Mouse (Mus musculus) lung, embryonic 14.5 days (tissue): ENCODE measurements around the gene Coq2. TPM values are rescaled to one million over a fixed set of nuclear protein-coding genes. Genes with fewer than 3 reads are reported as not detected.

Source experiments
- ATAC-seq: fragments of 200-750 bp; cut with Nextera tagmentation; 2 replicates; pipeline ENCODE4 v1.8.0; 2017; ENCODE audit warnings: mild to moderate bottlenecking, moderate TSS enrichment, moderate library complexity; ENCODE audit not compliant: insufficient read depth
- DNase-seq: peaks from one replicate; pipeline ENCODE4 v3.0.0-alpha.2; 2015
- H3K27ac ChIP-seq: fragments of 300-500 bp; sonication (generic); 2 replicates; pipeline ENCODE4 v1.5.1; 2014; ENCODE audit warnings: low read depth, mild to moderate bottlenecking, moderate library complexity
- H3K27me3 ChIP-seq: fragments of 300-500 bp; sonication (generic); 2 replicates; pipeline ENCODE4 v1.6.1; 2014; ENCODE audit warnings: low read length, control low read depth; ENCODE audit not compliant: insufficient read depth
- H3K36me3 ChIP-seq: fragments of 300-500 bp; sonication (generic); 2 replicates; pipeline ENCODE4 v1.6.1; 2014; ENCODE audit warnings: control low read depth; ENCODE audit not compliant: insufficient read depth
- H3K4me1 ChIP-seq: fragments of 300-500 bp; sonication (generic); 2 replicates; pipeline ENCODE4 v1.6.1; 2014; ENCODE audit warnings: antibody characterized with exemption, control low read depth; ENCODE audit not compliant: insufficient read depth
- H3K4me2 ChIP-seq: fragments of 300-500 bp; sonication (generic); 2 replicates; pipeline ENCODE4 v1.6.1; 2014; ENCODE audit warnings: mild to moderate bottlenecking
- H3K4me3 ChIP-seq: fragments of 300-500 bp; sonication (generic); 2 replicates; pipeline ENCODE4 v1.5.1; 2014; ENCODE audit warnings: low read depth, low read length
- H3K9ac ChIP-seq: fragments of 300-500 bp; sonication (generic); 2 replicates; pipeline ENCODE4 v1.6.1; 2014
- H3K9me3 ChIP-seq: fragments of 300-500 bp; sonication (generic); 2 replicates; pipeline ENCODE4 v1.6.1; 2016; ENCODE audit warnings: low read depth, low read length, control low read depth
- CTCF ChIP-seq: IDR thresholded peaks from 2 replicates; pipeline ENCODE4 v1.5.1; 2016; ENCODE audit warnings: antibody characterized with exemption, low read depth
- WGBS: fragments of 180-500 bp; shearing (Covaris S2); extraction: QIAGEN DNeasy Blood & Tissue Kit; methylation state at CpG from one replicate; pipeline ENCODE4 v1.1.7; 2014; 5-methylcytosine and 5-hydroxymethylcytosine counted together
- polyA plus RNA-seq: library from polyadenylated mRNA; unstranded; fragments of >200 nt; fragmentation: Nextera tagmentation; extraction: Ambion mirVana; gene quantifications from 2 replicates; pipeline ENCODE4 v1.2.1, GENCODE M21; 2014

Coq2 gene
- polyA plus RNA-seq, 1 experiment from 2014 or later: 70.9 TPM

DNA sequence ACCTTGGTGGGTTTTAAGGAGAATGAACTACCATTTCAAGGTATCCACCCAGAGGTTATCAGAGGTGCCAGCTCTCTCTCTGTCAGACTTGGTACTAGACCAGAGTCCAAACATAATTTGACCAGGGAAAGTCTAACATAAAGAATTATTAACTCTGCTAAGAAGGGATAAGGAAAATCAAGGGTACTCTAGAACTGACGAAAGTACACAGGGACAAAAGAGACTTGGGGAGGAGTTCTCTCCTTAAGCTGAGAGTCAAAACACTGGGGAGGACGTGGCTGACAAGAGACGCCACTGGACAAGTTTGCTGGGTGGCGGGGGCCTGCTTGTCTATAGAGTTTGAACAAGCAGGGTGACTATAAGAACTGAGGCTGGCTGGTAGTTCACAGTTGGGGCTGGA lies 28.4 kb downstream of the Coq2 start:
- Histone ChIP-seq H3K27me3 (no peaks in the 10 kb centered on the region), H3K27ac (no peak overlapping the region), H3K4me3 (no peak overlapping the region), H3K9ac (no peak overlapping the region), H3K4me1 (peaks cover 9% of the 10 kb centered on the region; the same call in 1 of the 2 replicates), H3K4me2 (no peak overlapping the region), H3K36me3 (no peaks in the 10 kb centered on the region), H3K9me3 (no peaks in the 10 kb centered on the region)
- 72% methylated on average over 4 of the region's 4 CpGs for WGBS
- DNase-seq (no peak), ATAC-seq (no peak)
- TF ChIP-seq CTCF: no peak

DNA sequence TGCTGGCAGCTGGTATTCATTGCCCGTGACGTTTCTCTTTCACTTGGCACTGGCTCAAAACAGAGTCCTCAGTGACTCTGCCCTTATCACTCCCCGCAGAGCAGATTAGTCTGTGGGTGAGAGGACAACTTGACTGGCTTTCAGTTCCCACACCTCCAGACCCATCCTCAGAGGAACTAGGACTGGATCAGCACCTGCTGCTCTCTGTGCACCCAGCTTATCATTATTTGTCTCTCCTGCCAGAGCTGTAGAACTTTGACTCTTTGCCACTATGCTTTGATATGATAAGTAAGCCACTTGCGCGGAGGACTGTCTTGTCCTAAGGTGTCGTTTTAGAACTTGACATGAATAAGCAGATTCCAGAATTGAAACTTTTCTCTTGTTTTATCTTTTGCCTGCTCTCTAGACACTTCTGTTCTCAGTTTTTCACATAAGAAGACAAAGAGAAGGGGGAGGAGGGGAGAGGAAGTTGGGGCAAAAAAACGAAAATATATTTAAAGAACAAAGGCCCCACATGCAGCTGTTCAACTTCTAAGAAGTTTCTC lies 30.9 kb downstream of the Coq2 start:
- TF ChIP-seq CTCF: no peak
- Histone ChIP-seq H3K27ac (peak overlapping the region; percentile 32; the same call in 1 of the 2 replicates), H3K4me3 (no peak overlapping the region), H3K27me3 (no peaks in the 10 kb centered on the region), H3K4me2 (no peak overlapping the region), H3K9me3 (no peaks in the 10 kb centered on the region), H3K4me1 (peaks cover 9% of the 10 kb centered on the region; the same call in 1 of the 2 replicates), H3K36me3 (no peaks in the 10 kb centered on the region), H3K9ac (no peak overlapping the region)
- peak; percentile 35 for DNase-seq
- ATAC-seq: peak; percentile 50; the same call in 1 of the 2 replicates
- 32% methylated on average over 7 of the region's 7 CpGs for WGBS

DNA sequence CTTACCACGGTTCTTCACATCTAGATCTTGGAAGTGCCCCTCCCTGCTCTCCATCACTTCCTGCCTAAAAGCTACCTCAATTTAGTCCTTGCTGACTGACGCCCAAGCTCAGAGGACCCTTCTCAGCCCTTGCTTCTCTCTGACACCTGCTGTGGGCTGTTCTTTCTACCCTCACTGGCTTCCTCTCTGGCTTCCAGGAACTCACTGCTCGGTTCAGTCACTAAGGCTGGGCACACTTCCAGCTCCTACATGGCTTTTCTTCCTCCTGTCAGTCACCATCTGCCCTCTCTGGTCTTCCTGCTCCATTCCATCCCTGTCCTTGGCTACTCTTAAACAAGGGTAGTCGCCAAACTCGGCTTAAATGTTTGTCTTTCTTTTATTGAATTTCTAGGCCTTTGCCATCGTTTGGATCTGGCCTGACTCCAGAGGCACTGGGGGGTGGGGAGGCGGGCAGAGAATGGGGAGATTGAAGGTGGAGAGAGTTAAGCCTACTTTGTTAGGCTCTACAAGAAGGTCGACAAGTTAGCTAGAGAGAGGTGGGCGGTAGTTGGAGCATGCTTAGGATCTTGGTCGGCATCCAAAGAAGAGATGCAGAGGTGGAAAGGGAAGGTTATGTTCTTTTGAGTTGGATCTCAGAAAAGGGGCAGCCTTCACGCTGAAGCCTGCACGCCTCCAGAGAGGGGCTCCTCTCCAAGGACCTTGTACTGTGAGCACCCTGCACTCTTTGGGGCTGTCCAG lies 31.5 kb downstream of the Coq2 start:
- no peak for TF ChIP-seq CTCF
- WGBS: 51% methylated on average over 12 of the region's 12 CpGs
- H3K27ac ChIP-seq: peak overlapping the region; percentile 32; the same call in 1 of the 2 replicates
- ATAC-seq (no peak), DNase-seq (peak; percentile 54)
- H3K27me3 ChIP-seq: no peaks in the 10 kb centered on the region
- peaks cover 9% of the 10 kb centered on the region; the same call in 1 of the 2 replicates for H3K4me1 ChIP-seq
- no peak overlapping the region for H3K4me3 ChIP-seq
- H3K36me3 ChIP-seq: no peaks in the 10 kb centered on the region
- no peak overlapping the region for H3K4me2 ChIP-seq
- H3K9me3 ChIP-seq: no peaks in the 10 kb centered on the region
- H3K9ac ChIP-seq: no peak overlapping the region

GRCm38 (mm10) chr5:100642316-100642715 lies 32.6 kb downstream of the Coq2 start:
- Histone ChIP-seq H3K4me2 (no peak overlapping the region), H3K9me3 (no peaks in the 10 kb centered on the region), H3K27ac (no peak overlapping the region), H3K4me3 (no peak overlapping the region), H3K9ac (no peak overlapping the region), H3K36me3 (no peaks in the 10 kb centered on the region), H3K27me3 (no peaks in the 10 kb centered on the region), H3K4me1 (peaks cover 9% of the 10 kb centered on the region; the same call in 1 of the 2 replicates)
- no peak for ATAC-seq
- 78% methylated on average over 5 of the region's 5 CpGs for WGBS
- no peak for DNase-seq
- TF ChIP-seq CTCF: no peak

- 37% methylated on average over 8 of the region's 8 CpGs for WGBS
- H3K4me3 ChIP-seq: no peak overlapping the region
- H3K36me3 ChIP-seq: no peaks in the 10 kb centered on the region
- H3K27me3 ChIP-seq: no peaks in the 10 kb centered on the region
- ATAC-seq (0 out of 2 replicates have a peak, but pooled peaks have one; percentile 24), DNase-seq (no peak)
- H3K4me1 ChIP-seq: peaks cover 3% of the 10 kb centered on the region; the same call in 1 of the 2 replicates
- no peak overlapping the region for H3K4me2 ChIP-seq
- TF ChIP-seq CTCF: no peak
- H3K27ac ChIP-seq: no peak overlapping the region
- no peaks in the 10 kb centered on the region for H3K9me3 ChIP-seq
- H3K9ac ChIP-seq: no peak overlapping the region
Measured at GRCm38 (mm10) chr5:100638483-100638882, 36.5 kb downstream of the Coq2 start.

GRCm38 (mm10) chr5:100636794-100637544 lies 38.0 kb downstream of the Coq2 start:
- ATAC-seq (no peak), DNase-seq (no peak)
- Histone ChIP-seq H3K4me2 (no peak overlapping the region), H3K4me3 (no peak overlapping the region), H3K9me3 (no peaks in the 10 kb centered on the region), H3K36me3 (no peaks in the 10 kb centered on the region), H3K27me3 (no peaks in the 10 kb centered on the region), H3K9ac (no peak overlapping the region; the same call in 1 of the 2 replicates), H3K27ac (peak overlapping the region; percentile 36; the same call in 1 of the 2 replicates), H3K4me1 (no peaks in the 10 kb centered on the region)
- 48% methylated on average over 8 of the region's 8 CpGs for WGBS
- TF ChIP-seq CTCF: no peak

DNA sequence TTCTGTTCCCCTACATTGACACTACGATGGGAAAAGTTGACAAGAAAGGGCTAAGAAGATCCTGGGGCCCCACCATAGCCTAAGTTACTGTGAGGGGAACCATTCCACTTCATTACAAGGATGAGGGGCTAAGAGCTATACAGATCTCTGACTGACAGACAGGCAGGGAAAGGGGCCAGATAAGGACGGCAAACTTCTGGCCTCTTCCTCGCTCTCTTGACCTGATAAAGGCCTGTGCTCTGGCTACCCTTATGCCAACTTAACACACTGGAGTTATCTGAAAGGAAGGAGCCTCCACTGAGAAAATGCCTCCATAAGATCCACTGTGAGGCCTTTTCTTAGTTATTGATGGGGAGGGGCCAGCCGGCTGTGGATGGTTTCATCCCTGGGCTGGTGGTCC lies 39.0 kb downstream of the Coq2 start:
- Histone ChIP-seq H3K4me1 (no peaks in the 10 kb centered on the region), H3K27ac (no peak overlapping the region), H3K36me3 (no peaks in the 10 kb centered on the region), H3K9ac (no peak overlapping the region), H3K27me3 (no peaks in the 10 kb centered on the region), H3K9me3 (no peaks in the 10 kb centered on the region), H3K4me2 (no peak overlapping the region), H3K4me3 (no peak overlapping the region)
- no peak for TF ChIP-seq CTCF
- DNase-seq (no peak), ATAC-seq (no peak)
- WGBS: 77% methylated on average over 4 of the region's 4 CpGs
